Mouse (Mus musculus) stomach, postnatal 0 days (tissue): ENCODE measurements at regions not wholly inside any gene's neighbourhood (a gene's known extent, or its start where the extent isn't known, plus 50 kb on each side); places are given as distances from the start of the nearest gene placed in this dataset.

Experiments used
- CTCF ChIP-seq: IDR thresholded peaks from 2 replicates; pipeline ENCODE4 v1.5.1; 2016; ENCODE audit warnings: antibody characterized with exemption, low read depth, mild to moderate bottlenecking, moderate library complexity
- EP300 ChIP-seq: optimal IDR thresholded peaks from 2 replicates; pipeline ENCODE3; 2016; ENCODE audit warnings: antibody characterized with exemption

DNA sequence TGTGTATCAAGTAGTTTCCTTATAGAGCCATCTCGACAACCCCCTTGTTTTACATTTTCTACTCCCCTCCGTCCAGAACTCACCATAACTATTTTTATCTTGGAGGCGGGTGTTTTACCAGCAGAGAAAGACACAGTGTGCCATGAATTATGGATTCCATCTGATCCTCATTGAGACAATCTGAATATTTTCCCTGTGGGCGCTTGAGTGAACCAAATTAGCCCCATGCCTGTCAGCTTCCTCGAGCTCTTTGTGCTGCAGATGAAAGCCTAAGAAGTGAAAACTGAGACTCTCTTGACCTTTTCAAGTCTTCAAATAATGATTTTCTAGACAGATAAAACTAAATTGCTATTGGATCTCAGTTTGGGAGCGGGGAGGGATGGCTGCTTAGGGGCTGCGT, 134.0 kb upstream of the Ddx18 start:
- no peak for TF ChIP-seq CTCF
- no peak for TF ChIP-seq EP300
